Comparison of ENCODE assay signal across 10 mouse cellular contexts in the genomic region with DNA sequence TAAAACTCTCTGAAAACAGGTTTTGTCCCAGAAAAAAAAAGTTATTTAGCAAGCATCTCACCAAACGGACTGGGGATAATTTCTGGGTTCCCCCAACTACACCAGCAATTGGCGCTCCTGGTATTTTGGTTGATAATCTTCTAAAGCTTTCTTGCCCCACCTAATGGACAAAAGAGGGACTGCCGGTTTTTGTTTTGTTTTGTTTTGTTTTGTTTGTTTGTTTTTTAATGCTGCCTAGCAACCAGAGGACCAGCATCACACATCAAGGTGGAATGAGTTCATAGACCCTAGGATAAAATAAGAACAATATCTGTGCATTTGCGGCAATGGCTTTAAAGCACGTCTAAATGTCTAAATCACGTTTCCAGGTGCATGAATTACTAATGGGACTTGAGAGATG. TPM values are rescaled to one million over a fixed set of nuclear protein-coding genes. Genes with fewer than 3 reads are reported as not detected.
DNase-seq lines count a peak whose midpoint lies in the region; ATAC-seq and TF ChIP-seq lines count a peak whose summit lies in the region.
"Had no signal": no experiment of that assay in that cellular context is flagged by ENCODE, and none has a peak within 500 bp of the region (broad histone marks: within the 10 kb centered on the region; RNA-seq: fewer than 3 reads in every experiment).

No protein-coding gene starts in this region.

- no peaks in the 10 kb centered on the region for H3K36me3 ChIP-seq in forebrain, postnatal 0 days (ENCODE audit: insufficient read depth)
- H3K36me3 ChIP-seq in forebrain, embryonic 15.5 days = no peaks in the 10 kb centered on the region
- H3K36me3 ChIP-seq in liver, postnatal 0 days (replicated peaks; ENCODE audit: insufficient read depth, low read length) = no peaks in the 10 kb centered on the region
- H3K36me3 ChIP-seq in liver, embryonic 11.5 days (ENCODE audit: control insufficient read depth, insufficient read depth, low read length) = no peaks in the 10 kb centered on the region
- H3K36me3 ChIP-seq: lung, embryonic 15.5 days; stomach, embryonic 15.5 days had no signal

- WGBS in forebrain, postnatal 0 days = 39% methylated on average over 6 of the region's 6 CpGs
- WGBS in forebrain, embryonic 15.5 days = 48% methylated on average over 6 of the region's 6 CpGs
- whole genome bisulfite sequencing in liver, postnatal 0 days (ENCODE audit: insufficient replicate concordance) = 42% methylated on average over 6 of the region's 6 CpGs
- WGBS in liver, embryonic 11.5 days = 44% methylated on average over 6 of the region's 6 CpGs

- peak; percentile 51 for DNase-seq in forebrain, postnatal 0 days
- peak; percentile 16 for DNase-seq in liver, postnatal 0 days
- no peak for DNase-seq in liver, embryonic 11.5 days (ENCODE audit: low spot score)
- peak; percentile 42 for DNase-seq in lung, postnatal 10 days
- DNase-seq in frontal cortex, postnatal 14 days (ENCODE audit: low spot score in 2 of 2) = no peak

- H3K9me3 ChIP-seq in forebrain, postnatal 0 days (ENCODE audit: low read length) = no peaks in the 10 kb centered on the region
- no peaks in the 10 kb centered on the region for H3K9me3 ChIP-seq in forebrain, embryonic 15.5 days
- no peaks in the 10 kb centered on the region for H3K9me3 ChIP-seq in liver, postnatal 0 days (ENCODE audit: low read length)
- H3K9me3 ChIP-seq in liver, embryonic 11.5 days (ENCODE audit: control insufficient read depth, low read length) = no peaks in the 10 kb centered on the region
- H3K9me3 ChIP-seq: lung, embryonic 15.5 days; stomach, embryonic 15.5 days had no signal

- no peak overlapping the region for H3K4me2 ChIP-seq in forebrain, postnatal 0 days (ENCODE audit: low read depth)
- no peak overlapping the region for H3K4me2 ChIP-seq in forebrain, embryonic 15.5 days (replicated peaks)
- no peak overlapping the region for H3K4me2 ChIP-seq in liver, postnatal 0 days (ENCODE audit: low read depth, low read length)
- no peak overlapping the region for H3K4me2 ChIP-seq in liver, embryonic 11.5 days
- H3K4me2 ChIP-seq: lung, embryonic 15.5 days; stomach, embryonic 15.5 days had no signal

- no peak overlapping the region for H3K9ac ChIP-seq in forebrain, postnatal 0 days
- no peak overlapping the region for H3K9ac ChIP-seq in forebrain, embryonic 15.5 days (replicated peaks)
- H3K9ac ChIP-seq in liver, postnatal 0 days (replicated peaks) = no peak overlapping the region
- H3K9ac ChIP-seq in liver, embryonic 11.5 days (ENCODE audit: low read depth, low read length) = no peak overlapping the region
- H3K9ac ChIP-seq: lung, embryonic 15.5 days; stomach, embryonic 15.5 days had no signal

- no peak overlapping the region for H3K27ac ChIP-seq in forebrain, postnatal 0 days (ENCODE audit: low read depth, low read length)
- no peak overlapping the region for H3K27ac ChIP-seq in forebrain, embryonic 15.5 days (replicated peaks)
- H3K27ac ChIP-seq in liver, postnatal 0 days (ENCODE audit: low read depth) = no peak overlapping the region
- H3K27ac ChIP-seq in liver, embryonic 11.5 days (ENCODE audit: low read depth, low read length) = no peak overlapping the region
- H3K27ac ChIP-seq: lung, embryonic 15.5 days; stomach, embryonic 15.5 days had no signal

- no peak for ATAC-seq in forebrain, postnatal 0 days
- ATAC-seq in forebrain, embryonic 15.5 days (replicated peaks) = no peak
- no peak for ATAC-seq in liver, postnatal 0 days
- ATAC-seq in liver, embryonic 11.5 days (replicated peaks; ENCODE audit: low FRiP score) = no peak
- peak; percentile 59 for ATAC-seq in activated CD4-positive, CD25-positive, alpha-beta regulatory T cell, adult 4 months
- ATAC-seq in monocyte, adult 5-6 weeks (replicated peaks; ENCODE audit: insufficient number of reproducible peaks, low FRiP score, low TSS enrichment, poor library complexity, severe bottlenecking) = no peak

- no peaks in the 10 kb centered on the region for H3K4me1 ChIP-seq in forebrain, postnatal 0 days (ENCODE audit: insufficient read depth)
- no peaks in the 10 kb centered on the region for H3K4me1 ChIP-seq in forebrain, embryonic 15.5 days
- no peaks in the 10 kb centered on the region for H3K4me1 ChIP-seq in liver, postnatal 0 days (ENCODE audit: insufficient read depth)
- no peaks in the 10 kb centered on the region for H3K4me1 ChIP-seq in liver, embryonic 11.5 days (replicated peaks; ENCODE audit: control insufficient read depth, insufficient read depth, low read length)
- H3K4me1 ChIP-seq: lung, embryonic 15.5 days; stomach, embryonic 15.5 days had no signal

- no peak overlapping the region for H3K4me3 ChIP-seq in forebrain, postnatal 0 days (ENCODE audit: low read depth, low read length)
- H3K4me3 ChIP-seq in forebrain, embryonic 15.5 days = no peak overlapping the region
- no peak overlapping the region for H3K4me3 ChIP-seq in liver, postnatal 0 days (ENCODE audit: low read depth, low read length)
- no peak overlapping the region for H3K4me3 ChIP-seq in liver, embryonic 11.5 days (ENCODE audit: low read depth, low read length)
- H3K4me3 ChIP-seq: lung, embryonic 15.5 days; stomach, embryonic 15.5 days had no signal

- TF ChIP-seq EP300 in liver, postnatal 0 days (IDR thresholded peaks at IDR 0.05; ENCODE audit: low read depth) = no peak

- TF ChIP-seq CTCF in forebrain, postnatal 0 days (IDR thresholded peaks at IDR 0.05; ENCODE audit: low read depth) = peak; percentile 32; the same call in 1 of the 2 replicates
- TF ChIP-seq CTCF in liver, postnatal 0 days (IDR thresholded peaks at IDR 0.05; ENCODE audit: low read depth) = peak; percentile 57

- no peaks in the 10 kb centered on the region for H3K27me3 ChIP-seq in forebrain, postnatal 0 days (ENCODE audit: insufficient read depth, low read length)
- no peaks in the 10 kb centered on the region for H3K27me3 ChIP-seq in forebrain, embryonic 15.5 days
- H3K27me3 ChIP-seq in liver, postnatal 0 days (ENCODE audit: insufficient read depth, low read length) = no peaks in the 10 kb centered on the region
- no peaks in the 10 kb centered on the region for H3K27me3 ChIP-seq in liver, embryonic 11.5 days (replicated peaks; ENCODE audit: control insufficient read depth, insufficient read depth, low read length)

RNA-seq across cellular contexts. Expression of a gene that starts 20.1 kb away (rescaled TPM):
- total RNA-seq in forebrain, postnatal 0 days (2014; rRNA removed) = 52.8 and 58.8 TPM in 2 replicates
- 35.0 and 46.7 TPM in 2 replicates for polyA plus RNA-seq in forebrain, postnatal 0 days (2015; fragmentation: Nextera tagmentation; extraction: Ambion mirVana)
- polyA plus RNA-seq in forebrain, embryonic 15.5 days (2015; fragmentation: Nextera tagmentation; extraction: Ambion mirVana) = 51.6 and 53.7 TPM in 2 replicates
- 9.0 and 9.7 TPM in 2 replicates for polyA plus RNA-seq in liver, postnatal 0 days (2015; fragmentation: Nextera tagmentation; extraction: Ambion mirVana)
- polyA plus RNA-seq in liver, embryonic 11.5 days (2014; fragmentation: Nextera tagmentation; extraction: Ambion mirVana) = 23.9 and 24.5 TPM in 2 replicates
- 100 to 1,000 TPM; 230 to 269 TPM for polyA plus RNA-seq in activated CD4-positive, CD25-positive, alpha-beta regulatory T cell, adult 4 months (2017; shearing (Covaris generic))
- 169 to 178 TPM (median 177 TPM) in 3 replicates for total RNA-seq in monocyte, adult 5-6 weeks (2017)

Comparison
In these comparisons a context has a peak if more than half of its experiments do, and no peak if none do; other contexts are left out.
1. DNase-seq: peak in forebrain, postnatal 0 days (single experiment), liver, postnatal 0 days (single experiment) and lung, postnatal 10 days (single experiment); none in liver, embryonic 11.5 days (single experiment) and frontal cortex, postnatal 14 days (0 of 2).